Mouse (Mus musculus) forelimb bud, embryonic 11.5 days (tissue): ENCODE data around the gene Il1r2.
A peak's percentile ranks its signal among the peaks of the same experiment; 100 is the strongest.

Experiments used
- DNase-seq: peaks from one replicate; pipeline ENCODE4 v3.0.0-alpha.2; 2012; ENCODE audit warnings: low read depth, low spot score

Il1r2 gene

DNA sequence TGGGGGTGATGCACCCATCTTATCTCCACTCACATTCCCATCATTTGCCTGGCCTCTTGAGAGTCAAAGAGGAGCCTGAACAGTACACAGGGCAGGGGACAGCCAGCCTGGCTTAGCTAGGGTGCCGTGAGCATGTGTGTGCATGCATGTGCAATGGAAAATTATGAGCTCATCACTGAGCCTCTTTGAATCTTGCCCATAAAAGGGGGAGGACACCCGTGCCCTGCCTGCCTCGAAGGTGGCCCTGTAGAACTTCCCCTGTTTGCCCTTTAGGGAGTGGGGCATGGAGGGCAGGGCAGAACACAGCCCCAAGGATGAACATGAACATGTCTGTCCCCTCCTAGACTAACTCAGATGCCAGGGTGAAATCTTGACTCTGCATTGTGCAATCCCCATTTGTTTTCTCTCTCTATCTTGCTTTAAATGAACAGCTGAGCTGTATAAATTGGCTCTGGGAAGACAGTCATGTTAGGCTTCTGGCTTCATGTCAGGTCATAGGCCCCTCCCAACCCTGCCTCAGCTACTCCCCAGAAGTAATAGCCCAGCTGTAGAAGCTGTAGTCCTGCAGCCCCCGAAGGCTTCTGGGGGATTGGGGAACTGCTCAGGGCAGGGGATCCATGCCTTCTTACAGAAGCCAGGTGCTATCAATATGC is 14.6 kb upstream of the Il1r2 start:
- DNase-seq: no peak

DNA sequence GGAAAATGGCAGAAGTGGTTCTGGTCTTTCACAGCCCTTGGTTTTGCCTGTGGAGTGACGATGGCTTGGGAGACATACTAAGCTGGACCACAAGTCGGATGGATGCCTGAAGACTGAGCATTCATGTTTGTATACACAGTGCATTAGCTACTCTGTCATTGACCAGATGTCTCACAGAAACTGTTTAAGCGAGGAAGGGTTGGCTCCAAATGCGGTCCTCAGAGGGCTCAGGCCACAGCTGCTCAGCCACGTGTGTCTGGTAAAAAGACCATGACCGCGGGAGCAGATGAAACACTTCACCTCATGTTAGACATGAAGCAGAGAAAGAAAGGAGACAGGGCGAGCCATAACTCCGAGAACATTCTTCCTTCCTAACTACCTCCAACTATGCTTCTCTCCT is 12.5 kb upstream of the Il1r2 start:
- DNase-seq: no peak

DNA sequence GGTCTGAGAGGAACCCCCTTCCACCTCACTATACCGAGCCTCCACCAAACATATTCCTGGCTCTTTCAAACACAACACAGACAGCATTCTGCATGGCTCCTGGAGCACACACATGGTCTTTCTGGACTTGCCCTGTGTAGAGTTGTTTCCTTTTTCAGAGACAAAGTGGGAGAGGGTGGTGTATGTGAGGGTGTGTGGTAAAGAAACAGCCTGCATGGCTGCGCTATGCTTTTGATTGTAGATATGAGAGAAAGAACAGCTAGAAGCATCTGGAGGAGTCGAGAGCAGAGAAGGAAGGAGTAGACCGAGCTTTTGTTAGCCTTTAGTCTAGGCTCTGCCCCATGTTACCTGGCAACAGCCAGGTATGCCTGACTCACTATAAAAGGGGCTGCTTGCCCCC is 10.5 kb upstream of the Il1r2 start:
- DNase-seq: no peak

DNA sequence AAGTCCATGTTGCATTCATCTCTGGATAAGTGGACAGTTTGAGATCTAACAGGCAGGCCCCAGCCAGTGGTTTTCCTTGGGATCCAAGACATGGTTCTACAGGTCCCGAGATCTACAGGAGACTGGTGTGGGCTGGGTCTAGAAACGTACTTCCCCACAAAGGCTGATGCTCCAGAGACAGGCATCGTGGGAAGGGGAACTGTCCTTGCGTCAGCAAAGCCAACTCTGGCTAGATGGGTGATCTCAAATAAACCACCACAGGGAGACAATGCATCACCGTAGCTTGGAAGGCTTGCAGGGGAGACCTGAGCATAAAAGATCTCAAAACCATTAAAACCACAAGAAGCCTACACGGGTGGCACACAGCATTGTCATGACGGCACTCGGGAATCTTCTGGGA is 9.4 kb upstream of the Il1r2 start:
- DNase-seq: no peak

DNA sequence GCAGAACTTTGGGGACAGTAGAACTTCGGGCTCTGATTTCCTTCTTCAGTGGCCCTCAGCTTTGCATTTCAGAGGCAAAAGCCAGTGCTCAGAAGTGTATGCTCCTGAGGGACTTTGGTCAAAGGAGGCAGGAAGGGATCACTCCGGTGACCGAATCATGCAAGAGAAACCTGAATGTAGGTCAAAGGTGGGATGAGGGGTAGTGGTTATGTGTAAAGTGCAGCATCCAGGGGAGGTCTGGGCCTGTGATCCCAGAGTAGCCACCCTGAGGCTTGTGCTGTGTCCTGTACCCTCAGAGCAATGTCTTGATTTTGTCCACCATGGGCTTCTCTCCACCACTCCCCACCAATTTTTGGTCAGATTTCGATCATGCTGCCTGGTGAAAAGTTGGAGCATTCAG is 1.3 kb upstream of the Il1r2 start:
- no peak for DNase-seq

DNA sequence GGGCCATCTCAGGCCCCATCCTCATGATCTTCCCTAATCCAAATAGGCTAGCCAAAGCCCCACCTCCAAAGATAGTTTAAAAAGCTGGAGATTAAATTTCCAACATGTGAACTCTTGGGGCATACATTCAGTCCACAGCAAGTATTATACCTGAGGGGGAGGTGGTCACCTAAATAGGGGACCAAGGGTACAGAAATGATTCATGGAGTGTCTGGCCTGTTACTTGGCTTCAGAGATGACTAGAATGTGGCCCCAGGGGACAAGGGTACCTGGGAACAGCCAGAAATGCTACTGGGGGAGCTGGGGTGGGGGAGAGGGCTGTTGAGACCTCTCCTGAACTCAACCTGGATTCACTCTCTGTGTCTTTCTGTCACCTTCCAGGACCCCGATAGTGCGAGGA is 3.4 kb downstream of the Il1r2 start:
- no peak for DNase-seq

DNA sequence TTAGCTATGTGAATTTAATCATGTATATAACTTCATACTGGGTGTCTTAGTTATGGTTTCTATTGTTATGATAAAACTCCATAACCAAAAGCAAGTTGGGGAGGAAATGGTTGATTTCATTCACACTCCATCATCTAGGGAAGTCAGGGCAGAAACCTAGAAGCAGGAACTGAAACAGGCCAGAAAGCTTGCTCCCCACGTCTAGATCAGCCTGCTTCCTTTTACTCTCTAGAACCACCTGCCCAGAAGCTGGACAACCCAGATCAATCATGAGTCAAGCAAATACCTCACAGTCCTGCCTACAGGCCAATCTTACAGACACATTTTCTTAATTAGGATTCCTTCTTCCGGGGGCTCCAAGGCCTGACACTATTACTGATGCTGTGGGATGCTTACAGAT is 7.2 kb downstream of the Il1r2 start:
- no peak for DNase-seq

DNA sequence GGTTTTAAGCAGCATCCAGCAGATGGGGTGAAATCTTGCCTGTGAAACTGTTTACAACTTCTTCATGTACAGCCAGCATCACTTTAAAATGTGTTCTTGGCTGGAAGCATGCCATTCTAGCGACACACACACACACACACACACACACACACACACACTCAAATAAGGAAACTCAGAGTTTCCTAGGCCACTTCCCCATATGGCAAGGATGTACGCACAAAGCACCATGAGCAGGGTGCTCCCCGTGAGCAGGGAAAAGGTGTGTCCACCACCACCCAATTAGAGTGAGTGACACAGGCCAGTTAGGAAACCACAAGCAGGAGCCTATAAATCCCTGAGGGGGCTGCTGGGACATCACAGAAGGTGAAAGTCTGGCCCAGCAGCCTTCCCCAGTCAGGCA is 10.5 kb downstream of the Il1r2 start:
- DNase-seq: no peak

DNA sequence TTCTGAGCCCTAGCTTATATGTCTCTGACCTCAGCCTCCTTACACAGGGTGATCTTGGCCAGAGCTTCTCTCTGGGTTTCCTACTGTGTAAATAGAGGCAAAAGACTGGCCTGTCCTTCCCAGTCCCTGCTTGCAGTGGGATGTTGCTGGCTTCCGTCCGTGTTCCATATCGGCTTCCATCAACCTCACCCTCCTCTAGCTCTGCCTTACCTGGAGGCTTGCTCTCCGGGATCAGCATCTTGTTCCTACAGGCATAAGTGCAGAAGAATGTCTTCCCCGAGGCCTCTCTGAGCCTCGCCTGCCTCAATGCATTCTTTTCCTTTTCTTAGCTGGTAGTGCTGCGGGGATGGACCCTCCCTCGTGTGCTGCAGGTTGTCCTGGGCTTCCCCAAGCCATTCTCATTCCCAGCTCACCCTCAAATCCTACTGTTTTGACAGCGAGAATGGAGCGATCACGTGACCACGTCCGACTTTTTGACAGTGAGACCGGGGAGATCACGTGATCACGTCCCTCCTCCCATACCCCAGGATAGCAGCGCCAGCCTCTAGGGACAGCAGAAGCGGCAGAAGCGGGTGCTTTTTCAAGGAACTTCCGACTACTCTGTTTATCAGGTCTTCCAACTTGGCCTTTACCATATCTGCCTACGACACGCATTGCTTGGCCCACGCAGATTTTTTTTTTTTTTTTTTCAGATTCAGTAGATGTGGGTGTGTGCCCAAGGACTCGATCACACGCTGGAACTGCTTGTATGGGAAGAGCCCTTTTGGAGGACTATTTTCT is 11.7 kb downstream of the Il1r2 start:
- peak; percentile 76 for DNase-seq

DNA sequence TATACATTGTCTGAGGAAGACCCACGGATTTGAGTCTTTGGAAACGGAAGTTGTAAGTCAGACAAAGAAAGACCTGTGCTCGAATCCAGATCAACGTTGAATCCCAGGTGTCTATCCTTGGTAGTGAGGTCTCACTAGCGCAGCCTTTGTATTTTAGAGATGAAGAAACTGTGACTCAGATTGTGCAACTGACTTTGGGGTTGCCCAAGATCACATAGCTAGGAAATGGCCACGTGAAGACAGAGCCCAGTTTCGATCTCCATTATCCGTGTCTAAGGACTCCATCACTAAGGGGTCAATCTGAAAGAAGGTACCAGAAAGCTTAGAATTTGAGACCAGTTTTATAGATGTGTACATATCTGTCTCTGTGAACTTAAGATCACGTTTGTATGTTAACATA is 17.3 kb downstream of the Il1r2 start:
- DNase-seq: no peak

DNA sequence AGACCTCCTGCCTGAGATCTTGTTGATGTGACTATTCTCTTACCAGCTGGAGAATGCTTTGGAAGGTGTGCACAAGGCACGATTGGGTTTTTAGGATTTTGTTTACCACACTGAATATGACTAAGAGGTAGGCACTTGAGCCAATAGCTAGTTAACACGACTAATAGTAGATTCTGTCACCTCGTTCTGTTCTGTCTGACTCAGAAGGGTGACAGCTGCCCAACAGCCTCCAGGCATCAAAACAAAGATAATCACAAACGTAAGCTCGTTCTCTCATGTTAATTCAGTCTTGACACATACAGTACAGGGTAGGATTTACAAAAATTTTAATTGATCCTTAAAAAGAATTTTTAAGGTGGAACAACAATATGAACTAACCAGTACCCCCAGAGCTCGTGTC is 18.7 kb downstream of the Il1r2 start:
- DNase-seq: no peak

DNA sequence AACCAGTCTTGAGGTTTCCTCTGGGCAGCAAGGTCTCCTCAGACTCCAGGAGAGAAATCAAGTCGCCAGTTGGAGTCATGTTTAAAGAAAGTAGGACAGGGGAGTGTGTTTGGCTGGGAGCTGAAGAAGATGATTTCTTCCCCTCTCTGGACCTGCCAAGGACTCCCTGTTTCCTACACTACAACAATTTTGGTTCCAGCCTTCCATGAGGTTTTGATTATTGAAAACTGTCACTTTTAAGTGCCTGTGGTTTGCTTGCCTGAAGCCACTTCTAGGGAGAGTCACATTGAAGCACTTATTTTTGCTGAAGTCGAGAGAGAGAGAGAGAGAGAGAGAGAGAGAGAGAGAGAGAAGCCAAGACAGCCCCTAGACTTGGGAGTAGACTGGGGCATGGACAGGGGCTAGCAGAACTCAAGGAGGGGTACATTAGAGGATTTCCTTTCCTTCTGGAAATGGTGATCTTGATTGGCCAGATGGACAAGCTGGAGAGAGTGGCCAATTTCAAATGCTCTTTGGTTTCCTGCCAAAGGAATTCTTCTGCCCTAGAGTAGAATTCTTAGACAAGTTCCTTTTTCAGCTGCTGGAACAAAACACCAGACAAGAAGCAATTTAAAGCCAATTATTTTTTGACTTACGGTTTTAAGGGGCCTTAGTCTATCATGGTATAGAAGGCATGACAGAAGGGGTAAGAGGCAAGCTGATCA is 20.9 kb downstream of the Il1r2 start:
- no peak for DNase-seq

DNA sequence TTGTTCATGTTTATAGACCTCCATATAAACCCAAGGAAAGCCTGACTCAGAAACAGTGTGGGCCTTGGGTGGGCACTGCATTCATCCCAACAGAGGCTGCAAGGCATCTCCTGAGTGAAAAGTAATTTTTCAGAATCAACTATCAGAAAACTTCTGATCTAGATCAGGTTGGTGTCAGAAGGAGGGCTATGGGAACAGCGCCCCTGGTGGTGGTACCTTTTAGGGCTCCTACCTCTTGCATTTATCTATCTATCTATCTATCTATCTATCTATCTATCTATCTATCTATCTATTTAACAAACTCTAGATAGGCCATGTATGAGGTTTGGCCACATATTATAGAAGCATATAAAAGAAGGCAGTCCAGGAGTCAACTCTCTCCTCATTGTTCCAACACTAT is 21.7 kb downstream of the Il1r2 start:
- DNase-seq: no peak

DNA sequence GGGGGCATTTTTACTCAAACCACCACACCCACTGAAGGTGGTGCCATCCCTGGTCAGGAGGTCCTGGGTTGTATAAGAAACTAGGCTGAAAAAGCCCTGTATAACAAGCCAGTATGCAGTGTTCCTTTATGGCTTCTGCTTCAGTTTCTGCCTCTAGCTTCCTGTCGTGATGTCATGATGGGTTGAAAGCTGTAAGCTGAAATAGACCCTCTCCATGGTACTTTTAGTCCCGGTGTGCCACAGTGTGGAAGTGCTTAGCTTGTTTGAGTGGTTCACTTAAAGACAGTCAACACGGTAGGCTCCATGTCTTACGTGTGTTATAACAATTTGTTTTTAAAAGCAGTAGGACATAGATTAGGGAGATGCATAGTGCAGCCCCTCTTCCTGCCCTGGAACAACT is 32.4 kb downstream of the Il1r2 start:
- no peak for DNase-seq

DNA sequence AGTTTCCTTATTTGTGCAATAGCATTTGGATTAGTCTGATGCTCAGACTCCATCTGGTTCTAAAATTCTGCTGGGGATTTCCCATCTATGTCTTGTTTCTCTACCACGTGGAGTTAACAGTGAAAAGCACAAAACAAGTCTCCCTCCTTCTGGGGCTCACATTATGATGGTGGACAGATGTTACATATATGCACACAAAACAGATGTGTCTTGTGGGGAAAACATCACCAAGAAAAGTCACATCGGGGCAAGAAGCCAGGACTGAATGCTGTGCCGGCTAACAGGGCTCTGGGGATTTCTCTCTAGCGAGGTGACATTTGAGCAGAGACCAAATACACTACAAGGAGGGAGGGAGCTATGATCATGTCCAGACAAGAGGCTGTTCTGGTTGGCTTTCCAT is 32.8 kb downstream of the Il1r2 start:
- no peak for DNase-seq

DNA sequence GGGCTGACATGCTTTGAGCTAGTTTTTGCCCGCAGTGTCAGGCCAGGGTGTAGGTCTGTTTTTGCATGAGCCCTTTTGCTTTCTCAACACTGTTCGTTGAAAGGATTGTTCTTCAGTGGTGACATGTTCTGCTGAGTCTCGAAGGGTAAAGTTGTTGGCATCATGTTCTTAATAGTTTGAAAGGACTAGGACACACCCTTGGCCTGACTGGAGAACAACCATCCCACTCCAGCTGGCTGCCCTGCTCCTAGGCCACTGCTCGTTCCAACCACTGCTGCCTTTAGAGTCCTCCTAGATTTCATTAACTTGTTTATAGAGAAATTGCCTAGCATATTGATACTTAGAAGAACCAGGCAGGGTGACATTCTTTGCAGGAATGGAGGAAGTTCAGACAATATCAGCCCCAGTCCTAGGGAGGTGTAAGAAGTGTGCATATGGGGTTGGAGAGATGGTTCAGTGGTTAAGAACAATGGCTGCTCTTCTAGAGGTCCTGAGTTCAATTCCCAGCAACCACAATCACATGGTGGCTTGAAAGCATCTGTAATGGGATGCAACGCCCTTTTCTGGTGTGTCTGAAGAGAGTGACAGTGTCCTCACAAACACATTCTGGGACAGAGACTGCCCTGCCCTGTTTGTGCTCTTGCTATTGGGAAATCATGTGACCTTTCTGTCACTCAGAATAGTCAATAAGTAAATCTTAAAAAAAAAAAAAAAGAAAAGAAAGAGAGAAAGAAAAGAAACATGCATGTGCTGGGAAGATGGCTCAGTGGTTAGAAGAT is 34.3 kb downstream of the Il1r2 start:
- DNase-seq: no peak

DNA sequence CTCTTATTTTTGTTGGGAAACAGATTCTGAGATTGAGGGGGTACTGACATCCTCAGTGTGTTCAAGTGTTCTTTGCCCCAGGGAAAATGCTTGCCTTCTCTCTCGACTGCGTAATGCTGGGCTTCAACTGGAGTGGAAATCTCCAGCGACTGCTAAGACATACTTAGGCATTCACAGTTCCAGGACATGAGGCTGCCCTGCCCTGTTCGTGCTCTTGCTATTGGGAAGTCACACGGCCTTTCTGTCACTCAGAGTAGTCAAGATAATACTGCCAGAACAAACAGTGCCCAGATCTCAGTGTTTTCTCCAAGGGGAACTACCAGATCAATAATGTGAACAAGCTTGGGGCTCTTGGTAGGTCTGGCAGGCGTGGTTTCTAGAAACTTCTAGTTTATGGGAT is 35.9 kb downstream of the Il1r2 start:
- DNase-seq: no peak

DNA sequence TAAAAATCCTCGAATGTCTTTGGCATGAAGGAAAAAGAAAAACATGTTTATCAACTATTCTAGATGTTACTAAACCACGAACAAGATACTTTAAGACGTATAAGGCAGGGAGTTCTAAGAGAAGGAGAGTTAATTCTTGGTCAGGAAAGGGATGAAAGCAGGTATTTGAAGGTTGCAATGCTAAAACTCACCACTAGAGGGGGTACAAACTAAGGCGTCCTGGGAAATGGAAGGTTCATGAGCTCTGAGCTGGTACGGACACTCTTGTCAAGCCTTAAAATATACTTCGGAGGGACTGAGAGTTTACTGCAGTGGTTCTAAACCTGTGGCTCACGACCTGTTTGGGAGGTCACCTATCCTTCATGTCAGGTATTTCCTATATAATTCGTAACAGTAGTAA is 41.4 kb downstream of the Il1r2 start:
- peak; percentile 73 for DNase-seq

DNA sequence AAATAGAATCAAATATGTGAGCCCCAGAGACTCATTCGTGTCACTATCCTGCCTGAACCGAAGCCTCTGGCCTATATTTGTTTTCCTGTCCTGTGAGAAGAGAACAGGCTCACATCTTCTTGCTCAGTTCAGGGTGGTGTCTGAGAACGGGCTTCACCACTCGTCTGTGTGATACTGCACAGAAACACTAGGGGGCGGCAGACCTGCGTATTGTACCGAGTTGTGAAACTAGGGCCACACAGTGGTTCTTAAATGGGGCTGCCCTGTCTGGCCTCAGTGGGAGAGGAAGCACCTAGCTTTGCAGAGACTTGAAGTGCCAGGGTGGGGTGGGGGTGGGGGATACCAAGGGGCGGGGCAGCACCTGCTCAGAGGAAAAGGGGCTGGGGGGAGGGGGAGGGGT is 42.5 kb downstream of the Il1r2 start:
- DNase-seq: peak; percentile 74

DNA sequence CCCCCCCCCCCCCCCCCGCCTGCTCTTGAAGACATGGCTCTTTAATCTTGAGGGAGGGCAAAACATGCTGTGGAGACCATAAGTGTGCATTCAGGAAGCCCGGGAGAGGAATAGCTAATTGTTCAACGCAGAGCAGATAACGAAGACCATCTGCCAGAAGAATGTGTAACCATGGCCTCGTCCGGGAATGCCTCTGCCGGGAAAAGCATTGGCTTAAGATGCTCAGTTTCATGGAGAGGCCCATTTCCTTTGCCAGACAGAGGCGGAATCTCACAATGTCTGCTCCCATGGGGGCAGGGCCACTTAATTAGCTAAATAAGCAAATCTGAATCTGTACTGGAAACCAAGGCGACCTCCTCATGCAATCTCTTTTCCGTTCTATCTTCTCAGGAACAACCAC is 43.7 kb downstream of the Il1r2 start:
- no peak for DNase-seq

DNA sequence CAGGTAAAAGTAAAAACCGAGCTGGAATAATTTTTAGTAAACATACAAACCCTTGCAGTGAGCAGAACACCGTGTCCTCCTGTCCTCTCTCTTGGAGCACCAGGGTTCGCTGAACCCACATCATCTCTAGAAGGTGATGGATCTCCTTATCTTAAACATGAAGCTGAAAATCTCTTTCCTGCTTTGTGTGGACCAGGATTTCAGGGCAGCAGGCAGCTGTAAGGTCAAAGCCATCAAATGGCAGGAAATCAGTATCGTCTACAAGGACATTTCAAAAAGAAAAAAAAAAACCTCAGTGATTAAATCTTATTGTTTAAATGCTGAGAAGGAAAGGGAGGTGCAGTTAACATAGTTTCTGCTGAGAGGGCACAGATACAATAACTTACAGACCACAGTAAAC is 50.4 kb downstream of the Il1r2 start:
- DNase-seq: no peak

DNA sequence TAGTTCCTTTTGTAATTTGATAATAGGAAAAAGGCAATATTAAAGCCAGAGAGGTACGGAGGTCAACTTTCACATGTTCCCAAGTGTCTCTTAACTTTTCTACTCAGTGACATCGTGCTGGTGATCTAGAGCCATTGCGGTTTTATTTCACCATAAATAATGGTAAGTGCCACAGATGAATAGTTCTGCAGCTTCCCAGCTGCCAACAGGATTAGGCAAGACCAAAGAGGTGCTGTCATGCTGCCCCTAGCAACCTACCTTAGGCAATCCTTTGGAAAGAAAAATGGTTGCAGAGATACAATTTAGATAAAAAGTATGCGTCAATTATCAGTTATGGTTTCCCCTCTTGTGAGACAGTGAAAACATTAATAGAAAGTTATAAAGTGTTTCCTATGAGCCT is 54.6 kb downstream of the Il1r2 start:
- no peak for DNase-seq
